Mouse (Mus musculus) frontal cortex, postnatal 14 days (tissue): Measurements from ENCODE around the gene Itgb1bp2.

Experiments
- DNase-seq, 2 experiments: peaks; one replicate each; pipeline ENCODE4 v3.0.0; 2022; ENCODE audit warnings: low spot score in 2 of 2

Itgb1bp2 gene

DNA sequence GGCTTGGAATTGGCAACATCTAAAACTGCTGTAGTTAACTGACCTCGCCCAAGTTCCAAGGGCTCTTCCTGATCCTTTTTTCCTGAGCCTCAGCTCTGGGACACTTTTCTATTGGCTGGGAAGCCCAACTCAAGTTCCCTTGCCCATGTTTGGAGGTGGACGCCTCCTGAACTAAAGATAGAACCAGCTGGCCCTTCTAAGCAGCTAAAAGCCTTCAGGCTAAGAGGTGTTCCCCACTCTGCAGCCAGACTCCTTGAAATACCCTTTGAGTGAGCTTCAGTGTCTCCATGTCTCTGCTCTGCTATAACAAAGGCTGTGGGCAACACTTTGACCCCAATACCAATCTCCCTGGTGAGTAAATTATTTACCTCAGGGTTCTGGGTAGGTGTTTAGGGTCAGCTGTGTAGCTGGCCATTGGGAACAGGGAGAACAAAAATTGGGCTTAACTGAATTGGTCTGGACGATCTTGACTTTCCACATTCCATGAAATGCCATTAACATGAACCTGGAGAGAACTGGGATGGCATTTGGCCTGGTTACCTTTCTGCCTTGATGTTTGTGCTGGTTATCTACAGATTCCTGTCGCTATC lies at the start of gene Itgb1bp2:
Gene Itgb1bp2, plus strand, starts transcription at position 203 of the 590 bp plus-strand sequence.
- no peak for DNase-seq

GRCm38 (mm10) chrX:101418946-101419724 lies 29.8 kb upstream of the Itgb1bp2 start:
- DNase-seq: peak in 1 of 2 experiments; percentile 23

- DNase-seq: peak; percentile 78 to 79
These were observed 28.9 kb upstream of the Itgb1bp2 start for GRCm38 (mm10) chrX:101419725-101420699.

DNA sequence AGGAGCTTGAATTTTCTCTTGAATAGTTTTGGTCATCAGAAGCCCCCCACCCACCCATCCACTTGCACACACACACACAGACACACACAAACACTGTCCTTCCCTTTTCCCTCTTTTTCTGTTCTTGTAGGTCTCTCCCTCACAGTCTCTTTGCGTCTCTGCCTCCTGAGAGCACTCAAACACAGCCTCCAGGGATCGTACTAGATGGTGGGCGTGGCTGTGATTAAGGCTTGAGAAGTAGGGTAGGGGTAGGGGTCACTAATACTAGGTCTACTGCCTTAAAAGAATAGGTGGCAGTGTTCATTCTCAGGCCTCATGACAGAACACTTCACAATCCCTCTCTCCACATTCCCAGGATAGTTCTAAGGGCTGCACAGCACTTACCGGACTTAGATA lies 28.2 kb upstream of the Itgb1bp2 start, which contains the start of gene Zmym3:
Gene Zmym3, minus strand, starts transcription at position 150 of the 396 bp plus-strand sequence.
- no peak for DNase-seq

GRCm38 (mm10) chrX:101423462-101423861 lies 25.4 kb upstream of the Itgb1bp2 start:
- DNase-seq: no peak

- no peak for DNase-seq
These were observed 21.1 kb upstream of the Itgb1bp2 start for GRCm38 (mm10) chrX:101427774-101428173.

- no peak for DNase-seq
These were observed 20.1 kb upstream of the Itgb1bp2 start for GRCm38 (mm10) chrX:101428785-101429141.

GRCm38 (mm10) chrX:101429142-101429949 lies 19.5 kb upstream of the Itgb1bp2 start, which contains the start of gene Nono:
Gene Nono, plus strand, starts transcription at chrX:101429318.
- DNase-seq: peak; percentile 67 to 86

- no peak for DNase-seq
These were observed 18.9 kb upstream of the Itgb1bp2 start for GRCm38 (mm10) chrX:101429976-101430375.

GRCm38 (mm10) chrX:101451147-101451546 lies 2.3 kb downstream of the Itgb1bp2 start:
- DNase-seq: no peak

GRCm38 (mm10) chrX:101451591-101451990 lies 2.7 kb downstream of the Itgb1bp2 start:
- DNase-seq: no peak

- DNase-seq: no peak
These were observed 23.3 kb downstream of the Itgb1bp2 start for GRCm38 (mm10) chrX:101472202-101472601.

GRCm38 (mm10) chrX:101481604-101482350 lies 32.9 kb downstream of the Itgb1bp2 start:
- DNase-seq: no peak

GRCm38 (mm10) chrX:101486487-101487152 lies 37.7 kb downstream of the Itgb1bp2 start:
- peak; percentile 8 to 17 for DNase-seq
